Mouse (Mus musculus) stomach, postnatal 0 days (tissue): ENCODE measurements around the gene Wdr11.
A peak's percentile ranks its signal among the peaks of the same experiment; 100 is the strongest.

Source experiments
- CTCF ChIP-seq: IDR thresholded peaks from 2 replicates; pipeline ENCODE4 v1.5.1; 2016; ENCODE audit warnings: antibody characterized with exemption, low read depth, mild to moderate bottlenecking, moderate library complexity
- EP300 ChIP-seq: optimal IDR thresholded peaks from 2 replicates; pipeline ENCODE3; 2016; ENCODE audit warnings: antibody characterized with exemption

DNA sequence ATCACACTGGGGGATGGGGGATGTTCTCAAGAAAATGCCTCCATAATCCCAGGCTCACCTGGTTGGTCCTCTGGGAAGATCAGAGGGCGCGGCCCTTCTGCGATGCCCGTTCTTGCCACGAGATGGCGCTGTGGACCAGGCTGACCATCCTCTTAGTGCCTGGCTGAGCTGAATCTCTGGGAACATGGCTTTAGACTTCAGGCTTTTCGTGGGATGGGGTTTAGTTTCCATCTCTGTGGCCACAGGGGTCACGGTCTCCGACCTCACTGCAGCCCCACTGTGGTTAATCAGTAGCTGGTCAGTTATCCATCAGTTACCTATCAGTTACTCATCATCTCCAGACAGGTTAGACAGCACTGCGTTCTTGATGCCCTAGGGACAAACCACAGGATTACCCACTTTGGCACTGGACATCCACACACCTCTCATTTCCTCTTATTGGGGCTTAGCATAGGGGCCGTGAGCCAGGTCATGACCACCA, 62.2 kb downstream of the Wdr11 start:
- TF ChIP-seq CTCF (peak; percentile 100), EP300 (no peak)
